Mouse (Mus musculus): ENCODE measurements around the gene Zfp580. TPM values are rescaled to one million over a fixed set of nuclear protein-coding genes. Genes with fewer than 3 reads are reported as not detected.

Zfp580 gene
- polyA plus RNA-seq, 1 experiment from 2014 or later: 56.2 TPM

GRCm38 (mm10) chr7:5030554-5031275, 20.6 kb upstream of the Zfp580 start:
- H3K9ac ChIP-seq (ENCODE audit: low read depth, low read length): no peak overlapping the region
- H3K4me1 ChIP-seq (ENCODE audit: control insufficient read depth, insufficient read depth, low read length): no peaks in the 10 kb centered on the region
- WGBS: 87% methylated on average over 63 of the region's 63 CpGs
- no peak overlapping the region for H3K4me2 ChIP-seq (replicated peaks; ENCODE audit: low read depth, low read length)
- ATAC-seq (ENCODE audit: low FRiP score, low TSS enrichment): no peak
- H3K4me3 ChIP-seq (ENCODE audit: low read length): no peak overlapping the region; the same call in none of the 2 replicates
- peaks cover 41% of the 10 kb centered on the region for H3K9me3 ChIP-seq (ENCODE audit: control insufficient read depth, low read length)
- H3K36me3 ChIP-seq (ENCODE audit: control insufficient read depth, insufficient read depth, low read length): peaks cover 90% of the 10 kb centered on the region
- no peak overlapping the region for H3K27ac ChIP-seq (ENCODE audit: low read depth, low read length)
- no peaks in the 10 kb centered on the region for H3K27me3 ChIP-seq (ENCODE audit: control insufficient read depth, insufficient read depth, low read length)

GRCm38 (mm10) chr7:5031496-5031895, 19.8 kb upstream of the Zfp580 start:
- ATAC-seq (ENCODE audit: low FRiP score, low TSS enrichment): no peak
- Histone ChIP-seq H3K27me3 (ENCODE audit: control insufficient read depth, insufficient read depth, low read length) (no peaks in the 10 kb centered on the region), H3K9ac (ENCODE audit: low read depth, low read length) (no peak overlapping the region), H3K4me2 (replicated peaks; ENCODE audit: low read depth, low read length) (no peak overlapping the region), H3K27ac (ENCODE audit: low read depth, low read length) (no peak overlapping the region), H3K4me1 (ENCODE audit: control insufficient read depth, insufficient read depth, low read length) (no peaks in the 10 kb centered on the region), H3K36me3 (ENCODE audit: control insufficient read depth, insufficient read depth, low read length) (peaks cover 87% of the 10 kb centered on the region), H3K9me3 (ENCODE audit: control insufficient read depth, low read length) (peaks cover 44% of the 10 kb centered on the region), H3K4me3 (ENCODE audit: low read length) (0 out of 2 replicates have a peak overlapping the region, but pooled peaks have one; percentile 9)
- 84% methylated on average over 46 of the region's 46 CpGs for WGBS

- Histone ChIP-seq H3K9ac (ENCODE audit: low read depth, low read length) (no peak within 1 kb of the TSS), H3K4me1 (ENCODE audit: control insufficient read depth, insufficient read depth, low read length) (no peaks in the 10 kb centered on the region), H3K4me2 (replicated peaks; ENCODE audit: low read depth, low read length) (no peak within 1 kb of the TSS), H3K36me3 (ENCODE audit: control insufficient read depth, insufficient read depth, low read length) (peaks cover 71% of the 10 kb centered on the region), H3K4me3 (ENCODE audit: low read length) (no peak within 1 kb of the TSS), H3K9me3 (ENCODE audit: control insufficient read depth, low read length) (peaks cover 43% of the 10 kb centered on the region), H3K27me3 (ENCODE audit: control insufficient read depth, insufficient read depth, low read length) (no peaks in the 10 kb centered on the region), H3K27ac (ENCODE audit: low read depth, low read length) (no peak within 1 kb of the TSS)
- WGBS: 87% methylated on average over 3 of the region's 3 CpGs
- ATAC-seq (ENCODE audit: low FRiP score, low TSS enrichment): no peak
These were observed 17.5 kb upstream of the Zfp580 start, which contains the start of gene 4632433K11Rik for GRCm38 (mm10) chr7:5033818-5034217. 4632433K11Rik (plus strand) TSS chr7:5034118.

- peaks cover 53% of the 10 kb centered on the region for H3K36me3 ChIP-seq (ENCODE audit: control insufficient read depth, insufficient read depth, low read length)
These were observed 15.7 kb upstream of the Zfp580 start for GRCm38 (mm10) chr7:5035628-5036027.

GRCm38 (mm10) chr7:5036136-5036535, 15.2 kb upstream of the Zfp580 start:
- Histone ChIP-seq H3K4me2 (replicated peaks; ENCODE audit: low read depth, low read length) (no peak overlapping the region), H3K9ac (ENCODE audit: low read depth, low read length) (no peak overlapping the region), H3K4me1 (ENCODE audit: control insufficient read depth, insufficient read depth, low read length) (no peaks in the 10 kb centered on the region), H3K9me3 (ENCODE audit: control insufficient read depth, low read length) (peaks cover 19% of the 10 kb centered on the region), H3K27ac (ENCODE audit: low read depth, low read length) (no peak overlapping the region), H3K27me3 (ENCODE audit: control insufficient read depth, insufficient read depth, low read length) (no peaks in the 10 kb centered on the region), H3K4me3 (ENCODE audit: low read length) (no peak overlapping the region), H3K36me3 (ENCODE audit: control insufficient read depth, insufficient read depth, low read length) (peaks cover 47% of the 10 kb centered on the region)
- ATAC-seq (ENCODE audit: low FRiP score, low TSS enrichment): no peak
- WGBS: 93% methylated on average over 9 of the region's 9 CpGs

More at GRCm38 (mm10) chr7:5035628-5036027, 15.7 kb upstream of the Zfp580 start:
- H3K27ac ChIP-seq (ENCODE audit: low read depth, low read length): no peak overlapping the region
- H3K4me3 ChIP-seq (ENCODE audit: low read length): no peak overlapping the region
- no peak overlapping the region for H3K4me2 ChIP-seq (replicated peaks; ENCODE audit: low read depth, low read length)
- H3K9ac ChIP-seq (ENCODE audit: low read depth, low read length): no peak overlapping the region
- no peaks in the 10 kb centered on the region for H3K4me1 ChIP-seq (ENCODE audit: control insufficient read depth, insufficient read depth, low read length)
- no peak for ATAC-seq (ENCODE audit: low FRiP score, low TSS enrichment)
- H3K9me3 ChIP-seq (ENCODE audit: control insufficient read depth, low read length): peaks cover 24% of the 10 kb centered on the region
- 96% methylated on average over 17 of the region's 17 CpGs for WGBS
- H3K27me3 ChIP-seq (ENCODE audit: control insufficient read depth, insufficient read depth, low read length): no peaks in the 10 kb centered on the region

GRCm38 (mm10) chr7:5037026-5037425, 14.3 kb upstream of the Zfp580 start:
- 92% methylated on average over 7 of the region's 7 CpGs for WGBS
- Histone ChIP-seq H3K4me2 (replicated peaks; ENCODE audit: low read depth, low read length) (no peak overlapping the region), H3K9me3 (ENCODE audit: control insufficient read depth, low read length) (peaks cover 10% of the 10 kb centered on the region), H3K4me3 (ENCODE audit: low read length) (no peak overlapping the region), H3K27ac (ENCODE audit: low read depth, low read length) (no peak overlapping the region), H3K9ac (ENCODE audit: low read depth, low read length) (no peak overlapping the region), H3K4me1 (ENCODE audit: control insufficient read depth, insufficient read depth, low read length) (no peaks in the 10 kb centered on the region), H3K27me3 (ENCODE audit: control insufficient read depth, insufficient read depth, low read length) (no peaks in the 10 kb centered on the region), H3K36me3 (ENCODE audit: control insufficient read depth, insufficient read depth, low read length) (peaks cover 39% of the 10 kb centered on the region)
- no peak for ATAC-seq (ENCODE audit: low FRiP score, low TSS enrichment)

- H3K9ac ChIP-seq (ENCODE audit: low read depth, low read length): peak overlapping the region; percentile 85; the same call in 1 of the 2 replicates
These were observed 13.9 kb upstream of the Zfp580 start for GRCm38 (mm10) chr7:5037467-5037866.

GRCm38 (mm10) chr7:5038109-5038732, 13.1 kb upstream of the Zfp580 start, which contains the start of gene Zfp784:
Zfp784 (minus strand) TSS chr7:5038446.
- H3K27ac ChIP-seq (ENCODE audit: low read depth, low read length): peak within 1 kb of the TSS; percentile 94

More at GRCm38 (mm10) chr7:5037467-5037866, 13.9 kb upstream of the Zfp580 start:
- Histone ChIP-seq H3K4me3 (ENCODE audit: low read length) (peak overlapping the region; percentile 67; the same call in 1 of the 2 replicates), H3K9me3 (ENCODE audit: control insufficient read depth, low read length) (peaks cover 6% of the 10 kb centered on the region; the same call in 1 of the 2 replicates), H3K27me3 (ENCODE audit: control insufficient read depth, insufficient read depth, low read length) (no peaks in the 10 kb centered on the region), H3K4me1 (ENCODE audit: control insufficient read depth, insufficient read depth, low read length) (no peaks in the 10 kb centered on the region), H3K27ac (ENCODE audit: low read depth, low read length) (no peak overlapping the region), H3K4me2 (replicated peaks; ENCODE audit: low read depth, low read length) (peak overlapping the region; percentile 52), H3K36me3 (ENCODE audit: control insufficient read depth, insufficient read depth, low read length) (peaks cover 34% of the 10 kb centered on the region)
- 89% methylated on average over 8 of the region's 8 CpGs for WGBS
- no peak for ATAC-seq (ENCODE audit: low FRiP score, low TSS enrichment)

More at GRCm38 (mm10) chr7:5038109-5038732, 13.1 kb upstream of the Zfp580 start, which contains the start of gene Zfp784:
- H3K4me3 ChIP-seq (ENCODE audit: low read length): peak within 1 kb of the TSS; percentile 67
- WGBS: under 1% methylated on average over 48 of the region's 48 CpGs
- peak; percentile 96 for ATAC-seq (ENCODE audit: low FRiP score, low TSS enrichment)
- H3K4me1 ChIP-seq (ENCODE audit: control insufficient read depth, insufficient read depth, low read length): no peaks in the 10 kb centered on the region
- peaks cover 27% of the 10 kb centered on the region for H3K36me3 ChIP-seq (ENCODE audit: control insufficient read depth, insufficient read depth, low read length)
- no peaks in the 10 kb centered on the region for H3K27me3 ChIP-seq (ENCODE audit: control insufficient read depth, insufficient read depth, low read length)
- peak within 1 kb of the TSS; percentile 52 for H3K4me2 ChIP-seq (replicated peaks; ENCODE audit: low read depth, low read length)
- H3K9me3 ChIP-seq (ENCODE audit: control insufficient read depth, low read length): 0 out of 2 replicates have a peak, but pooled peaks cover 3% of the 10 kb centered on the region
- peak within 1 kb of the TSS; percentile 85 for H3K9ac ChIP-seq (ENCODE audit: low read depth, low read length)

Data from kidney, embryonic 14.5 days (tissue).